Mouse (Mus musculus): ENCODE data around the gene Tacc2.

DNA sequence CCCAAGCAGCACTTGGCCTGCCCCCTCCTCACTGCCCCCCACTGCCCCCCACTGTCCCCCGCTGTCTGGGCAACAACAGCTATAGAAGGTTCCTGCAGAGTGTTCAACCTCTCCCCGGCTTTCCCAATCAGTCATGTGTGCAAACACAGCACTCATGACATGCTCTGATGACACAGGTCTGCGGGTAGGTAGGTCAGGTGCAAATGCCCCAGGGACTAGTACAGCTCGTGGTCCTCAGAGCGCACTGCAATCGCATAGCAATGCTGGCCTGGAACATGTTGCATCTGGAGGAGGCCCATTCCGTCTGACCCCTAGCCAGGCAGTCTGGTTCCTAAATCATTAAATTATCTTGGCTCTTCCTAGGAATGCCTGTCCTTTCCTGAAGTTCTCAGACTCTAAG, 212.2 kb downstream of the Tacc2 start:
- TF ChIP-seq CTCF (IDR thresholded peaks at IDR 0.05; ENCODE audit: insufficient read depth, low read depth, low read length), result no peak
- no peak for TF ChIP-seq POLR2A (IDR thresholded peaks at IDR 0.05; ENCODE audit: insufficient read depth, low read depth, low read length)
